Mouse (Mus musculus) liver, postnatal 0 days (tissue): ENCODE measurements at regions not wholly inside any gene's neighbourhood (a gene's known extent, or its start where the extent isn't known, plus 50 kb on each side); places are given as distances from the start of the nearest gene placed in this dataset.

Experiments used
- ATAC-seq: fragments of 200-750 bp; cut with Nextera tagmentation; 2 replicates; pipeline ENCODE4 v1.8.0; 2017; ENCODE audit warnings: mild to moderate bottlenecking, moderate library complexity
- DNase-seq: peaks from one replicate; pipeline ENCODE4 v3.0.0-alpha.2; 2016
- H3K27ac ChIP-seq: fragments of 300-500 bp; sonication (generic); 2 replicates; pipeline ENCODE4 v1.5.1; 2014; ENCODE audit warnings: antibody characterized with exemption, moderate library complexity, mild to moderate bottlenecking, low read depth
- H3K27me3 ChIP-seq: fragments of 300-500 bp; sonication (generic); 2 replicates; pipeline ENCODE4 v1.6.1; 2014; ENCODE audit warnings: low read length, control low read depth, mixed read lengths; ENCODE audit not compliant: insufficient read depth
- H3K36me3 ChIP-seq: fragments of 300-500 bp; sonication (generic); replicated peaks from 2 replicates; pipeline ENCODE4 v1.6.1; 2014; ENCODE audit warnings: mild to moderate bottlenecking, control low read depth, low read length, moderate library complexity, mixed read lengths; ENCODE audit not compliant: insufficient read depth
- H3K4me1 ChIP-seq: fragments of 300-500 bp; sonication (generic); 2 replicates; pipeline ENCODE4 v1.6.1; 2014; ENCODE audit warnings: antibody characterized with exemption, mild to moderate bottlenecking, control low read depth; ENCODE audit not compliant: insufficient read depth
- H3K4me2 ChIP-seq: fragments of 300-500 bp; sonication (generic); 2 replicates; pipeline ENCODE4 v1.6.1; 2014; ENCODE audit warnings: low read depth, mild to moderate bottlenecking, low read length, moderate library complexity, mixed read lengths
- H3K4me3 ChIP-seq: fragments of 300-500 bp; sonication (generic); 2 replicates; pipeline ENCODE4 v1.5.1; 2014; ENCODE audit warnings: low read depth, low read length
- H3K9ac ChIP-seq: fragments of 300-500 bp; sonication (generic); replicated peaks from 2 replicates; pipeline ENCODE4 v1.6.1; 2014; ENCODE audit warnings: mild to moderate bottlenecking, moderate library complexity
- H3K9me3 ChIP-seq: fragments of 300-500 bp; sonication (generic); 2 replicates; pipeline ENCODE4 v1.6.1; 2016; ENCODE audit warnings: mild to moderate bottlenecking, control low read depth, low read length, mixed read lengths
- CTCF ChIP-seq: sonication (generic); IDR thresholded peaks from 2 replicates; pipeline ENCODE4 v1.5.1; 2016; ENCODE audit warnings: antibody characterized with exemption, low read depth
- EP300 ChIP-seq: IDR thresholded peaks from 2 replicates; pipeline ENCODE4 v1.6.1; 2016; ENCODE audit warnings: antibody characterized with exemption, low read depth, mild to moderate bottlenecking
- WGBS: fragments of 180-500 bp; shearing (Covaris S2); extraction: QIAGEN DNeasy Blood & Tissue Kit; methylation state at CpG from one replicate; pipeline ENCODE4 v1.1.7; 2014; ENCODE audit not compliant: insufficient replicate concordance; 5-methylcytosine and 5-hydroxymethylcytosine counted together

DNA sequence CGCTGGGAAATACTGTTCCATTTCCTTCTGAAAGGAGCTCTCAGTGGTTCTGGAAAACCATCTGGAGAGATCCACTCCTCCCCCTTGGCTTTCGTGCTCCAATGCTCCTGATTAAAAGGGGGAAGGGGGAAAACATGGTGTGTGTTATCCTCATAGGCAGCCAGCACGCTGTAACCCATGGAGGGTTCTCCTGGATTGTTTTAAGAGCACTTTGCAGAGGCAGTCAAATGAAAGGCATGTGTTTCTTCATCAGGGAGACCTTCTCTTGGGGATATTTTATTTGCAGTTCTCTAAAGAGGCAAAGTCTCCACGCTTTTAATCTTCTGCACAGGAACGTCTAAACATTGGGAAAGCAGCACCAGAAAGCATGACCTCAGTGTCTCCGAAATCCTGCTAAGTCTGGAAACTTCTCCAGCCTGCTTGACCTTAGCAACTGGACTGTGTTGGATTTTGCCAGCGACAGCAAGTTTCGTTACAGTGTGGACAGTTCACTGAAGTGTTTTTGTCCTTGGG lies 161.3 kb downstream of the Gas1 start:
- Histone ChIP-seq H3K27me3 (no peaks in the 10 kb centered on the region), H3K4me3 (no peak overlapping the region), H3K9ac (no peak overlapping the region), H3K9me3 (no peaks in the 10 kb centered on the region), H3K4me2 (no peak overlapping the region), H3K27ac (no peak overlapping the region), H3K36me3 (no peaks in the 10 kb centered on the region), H3K4me1 (no peaks in the 10 kb centered on the region)
- DNase-seq: no peak
- WGBS: 64% methylated on average over 8 of the region's 8 CpGs
- TF ChIP-seq CTCF: no peak
- no peak for ATAC-seq

DNA sequence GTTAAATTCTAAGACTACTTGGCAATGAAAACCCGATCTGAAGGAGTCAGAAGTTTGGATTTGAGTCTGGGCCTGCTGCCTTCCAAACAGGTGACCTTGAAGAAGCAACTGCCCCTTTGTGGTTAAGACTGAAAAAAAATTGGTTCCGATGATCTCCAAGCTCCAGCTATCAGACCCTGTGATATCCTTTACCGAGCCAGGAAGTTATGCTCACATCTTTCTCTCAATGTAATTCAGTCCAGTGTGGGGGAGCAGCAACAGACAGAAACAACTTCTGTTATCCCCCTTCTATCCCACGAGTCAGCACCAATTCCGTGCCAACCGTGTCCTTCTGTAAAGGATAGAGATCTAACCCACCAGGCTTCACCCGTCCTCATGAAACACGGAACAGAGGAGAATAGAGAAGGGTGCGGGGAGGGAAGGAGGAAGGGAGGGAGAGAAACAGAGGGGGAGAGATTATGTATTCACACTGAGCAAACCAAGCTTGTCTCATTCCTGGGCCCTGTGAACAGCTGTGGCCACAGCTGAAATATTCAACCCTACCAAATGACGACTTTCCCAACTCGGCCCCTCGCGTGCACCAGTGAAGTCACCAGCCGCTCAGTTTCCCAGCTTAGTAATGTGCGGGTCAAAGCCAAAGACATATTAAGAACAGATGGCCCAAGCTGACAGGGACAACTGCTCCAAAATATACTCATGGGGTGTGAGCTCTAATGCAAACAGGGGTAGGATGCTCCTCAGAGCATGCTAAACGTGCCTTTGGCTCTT lies 164.9 kb downstream of the Gas1 start:
- WGBS: 82% methylated on average over 16 of the region's 16 CpGs
- H3K27me3 ChIP-seq: no peaks in the 10 kb centered on the region
- no peak overlapping the region for H3K4me3 ChIP-seq
- no peak for TF ChIP-seq EP300
- no peak for TF ChIP-seq CTCF
- no peak for DNase-seq
- no peak for ATAC-seq
- H3K9ac ChIP-seq: no peak overlapping the region
- H3K36me3 ChIP-seq: no peaks in the 10 kb centered on the region
- no peaks in the 10 kb centered on the region for H3K9me3 ChIP-seq
- no peak overlapping the region for H3K4me2 ChIP-seq
- H3K4me1 ChIP-seq: no peaks in the 10 kb centered on the region
- H3K27ac ChIP-seq: no peak overlapping the region

DNA sequence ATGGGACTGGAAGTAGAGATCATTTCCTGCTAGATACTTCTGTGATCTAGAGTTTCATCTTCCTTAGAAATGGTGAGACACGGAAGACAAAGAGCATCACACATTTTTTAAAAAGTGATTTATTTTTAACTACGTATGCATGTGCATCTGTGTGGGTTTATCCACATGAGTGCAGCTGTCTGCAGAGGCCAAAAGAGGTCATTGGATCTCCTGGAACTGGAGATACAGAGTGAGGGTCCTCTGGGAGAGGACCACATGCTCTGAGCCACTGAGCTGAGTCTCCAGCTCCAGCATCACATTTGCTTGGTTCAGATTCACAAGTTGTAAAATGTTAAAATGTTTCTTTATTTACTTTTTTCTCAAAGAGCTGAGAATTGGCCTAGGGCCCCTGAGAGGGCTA lies 166.1 kb downstream of the Gas1 start:
- Histone ChIP-seq H3K9ac (no peak overlapping the region), H3K4me1 (no peaks in the 10 kb centered on the region), H3K9me3 (no peaks in the 10 kb centered on the region), H3K4me2 (no peak overlapping the region), H3K27me3 (no peaks in the 10 kb centered on the region), H3K36me3 (no peaks in the 10 kb centered on the region), H3K4me3 (no peak overlapping the region), H3K27ac (no peak overlapping the region)
- no peak for DNase-seq
- 80% methylated on average over 2 of the region's 2 CpGs for WGBS
- ATAC-seq: no peak
- TF ChIP-seq EP300 (no peak), CTCF (no peak)

DNA sequence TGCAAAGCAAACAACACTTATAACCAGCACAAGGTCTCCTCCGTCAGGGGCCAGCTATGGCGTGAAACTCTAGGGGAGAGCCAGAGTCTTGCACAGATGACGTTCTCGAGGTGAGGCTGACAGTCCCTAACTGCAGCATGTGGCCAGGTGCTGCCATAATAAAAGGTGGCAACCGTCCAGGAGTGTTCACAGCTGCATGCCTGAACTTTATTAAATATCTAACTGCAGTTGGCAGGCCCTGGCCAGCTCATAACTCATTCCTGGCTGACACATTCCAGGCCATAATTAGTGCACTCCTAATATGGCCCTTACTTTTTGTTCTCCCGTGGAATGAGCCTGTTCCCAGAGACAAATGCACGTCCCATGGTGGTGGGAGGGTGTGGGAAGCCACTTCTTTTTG lies 169.6 kb downstream of the Gas1 start:
- Histone ChIP-seq H3K27me3 (no peaks in the 10 kb centered on the region), H3K4me3 (no peak overlapping the region), H3K4me1 (no peaks in the 10 kb centered on the region), H3K4me2 (no peak overlapping the region), H3K36me3 (no peaks in the 10 kb centered on the region), H3K9me3 (no peaks in the 10 kb centered on the region), H3K9ac (no peak overlapping the region), H3K27ac (no peak overlapping the region)
- no peak for ATAC-seq
- 52% methylated on average over 7 of the region's 7 CpGs for WGBS
- no peak for TF ChIP-seq EP300
- TF ChIP-seq CTCF: no peak
- DNase-seq: no peak

DNA sequence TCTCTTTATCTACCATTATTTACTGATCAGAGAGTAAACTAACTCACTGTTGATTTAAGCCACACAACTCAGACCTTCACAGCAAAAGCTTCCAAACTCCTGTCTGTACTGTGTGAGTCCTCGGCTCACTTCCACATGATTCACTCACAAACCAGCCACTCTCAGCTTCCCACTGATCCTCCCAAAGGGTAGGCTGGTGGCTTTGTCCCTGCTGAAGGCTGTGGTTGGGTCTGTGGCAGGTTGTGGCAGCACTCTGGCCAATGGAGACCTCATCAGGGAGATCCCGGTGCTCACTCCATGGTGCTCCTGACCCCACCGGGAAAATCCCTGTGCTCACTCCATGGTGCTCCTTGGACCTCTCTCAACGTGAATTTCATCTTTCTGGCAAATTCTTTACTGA lies 170.1 kb downstream of the Gas1 start:
- H3K4me3 ChIP-seq: no peak overlapping the region
- no peak overlapping the region for H3K9ac ChIP-seq
- no peaks in the 10 kb centered on the region for H3K27me3 ChIP-seq
- no peaks in the 10 kb centered on the region for H3K9me3 ChIP-seq
- no peaks in the 10 kb centered on the region for H3K4me1 ChIP-seq
- DNase-seq (no peak), ATAC-seq (no peak)
- H3K4me2 ChIP-seq: no peak overlapping the region
- WGBS: 62% methylated on average over 4 of the region's 4 CpGs
- no peak overlapping the region for H3K27ac ChIP-seq
- no peak for TF ChIP-seq EP300
- H3K36me3 ChIP-seq: no peaks in the 10 kb centered on the region

DNA sequence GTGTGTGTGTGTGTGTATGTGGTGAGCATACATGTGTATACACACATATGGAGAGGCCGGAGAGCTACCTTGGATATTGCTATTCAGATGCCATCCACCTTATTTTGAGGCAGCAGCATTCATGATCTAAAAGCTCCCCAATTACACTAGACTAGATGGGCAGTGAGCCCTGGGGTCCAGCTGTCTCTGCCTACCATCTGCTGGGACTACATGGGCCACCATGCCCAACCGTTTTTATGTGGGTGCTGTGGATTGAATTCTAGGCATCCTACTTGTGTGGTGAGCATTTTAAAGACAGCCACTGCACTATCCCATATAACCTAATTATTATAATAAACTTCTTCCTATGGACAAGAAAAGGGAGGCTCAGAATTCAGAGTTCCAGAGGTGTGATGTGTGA lies 172.6 kb downstream of the Gas1 start:
- H3K4me3 ChIP-seq: no peak overlapping the region
- no peaks in the 10 kb centered on the region for H3K4me1 ChIP-seq
- no peaks in the 10 kb centered on the region for H3K36me3 ChIP-seq
- H3K27me3 ChIP-seq: no peaks in the 10 kb centered on the region
- ATAC-seq: no peak
- H3K9ac ChIP-seq: no peak overlapping the region
- H3K27ac ChIP-seq: no peak overlapping the region
- 75% methylated on average over 2 of the region's 2 CpGs for WGBS
- no peak overlapping the region for H3K4me2 ChIP-seq
- DNase-seq: no peak
- no peaks in the 10 kb centered on the region for H3K9me3 ChIP-seq
- TF ChIP-seq CTCF (no peak), EP300 (no peak)
